Mouse (Mus musculus) myocyte (in vitro differentiated cells): Measurements from ENCODE around the gene Dnaaf3. TPM values are rescaled to one million over a fixed set of nuclear protein-coding genes. Genes with fewer than 3 reads are reported as not detected.
"Not testable (repeated sequence)": the region's sequence is repeated elsewhere in the genome, so short reads cannot be mapped to it uniquely, and the experiment has no call there.

Experiments used
- H3K27me3 ChIP-seq: one replicate; pipeline ENCODE4 v1.6.1; 2011; ENCODE audit not compliant: control insufficient read depth, insufficient read depth, insufficient read length
- H3K36me3 ChIP-seq: one replicate; pipeline ENCODE4 v1.6.1; 2011; ENCODE audit not compliant: control insufficient read depth, insufficient read depth
- H3K4me2 ChIP-seq: one replicate; pipeline ENCODE4 v1.6.1; 2011; ENCODE audit warnings: low read depth, control low read depth
- H3K4me3 ChIP-seq: one replicate; pipeline ENCODE4 v1.5.1; 2011; ENCODE audit warnings: mild to moderate bottlenecking, control low read depth, moderate library complexity
- H3K79me2 ChIP-seq: one replicate; pipeline ENCODE4 v1.6.1; 2011; ENCODE audit not compliant: control insufficient read depth, insufficient read depth
- H3ac ChIP-seq: one replicate; pipeline ENCODE4 v1.6.1; 2011; ENCODE audit not compliant: control insufficient read depth, insufficient read length
- CEBPB ChIP-seq: IDR thresholded peaks from 2 replicates; pipeline ENCODE4 v1.6.1; 2011; ENCODE audit warnings: mild to moderate bottlenecking, moderate library complexity; ENCODE audit not compliant: poor library complexity, insufficient read depth, severe bottlenecking
- E2F4 ChIP-seq: IDR thresholded peaks from one replicate; pipeline ENCODE4 v1.6.1; 2011; ENCODE audit warnings: mild to moderate bottlenecking, control low read depth, moderate library complexity; ENCODE audit not compliant: insufficient read depth
- MAX ChIP-seq: IDR thresholded peaks from one replicate; pipeline ENCODE4 v1.6.1; 2011; ENCODE audit warnings: low read depth, mild to moderate bottlenecking, control low read depth
- MYOD1 ChIP-seq, 3 experiments: IDR thresholded peaks; one replicate each; pipeline ENCODE4 v1.6.1; 2011; ENCODE audit warnings: control low read depth in 2 of 3, low read depth in 2 of 3, mild to moderate bottlenecking in 2 of 3, moderate library complexity in 1 of 3; ENCODE audit not compliant: insufficient read length in 2 of 3, control insufficient read depth in 1 of 3
- MYOG ChIP-seq, 3 experiments: IDR thresholded peaks; one replicate each; pipeline ENCODE4 v1.6.1; 2011; ENCODE audit warnings: control low read depth in 2 of 3, low read depth in 2 of 3, mild to moderate bottlenecking in 2 of 3; ENCODE audit not compliant: insufficient read length in 2 of 3, control insufficient read depth in 1 of 3, insufficient read depth in 1 of 3
- POLR2A ChIP-seq: IDR thresholded peaks from one replicate; pipeline ENCODE4 v1.6.1; 2011; ENCODE audit warnings: low read depth, mild to moderate bottlenecking, control low read depth, moderate library complexity; ENCODE audit not compliant: insufficient read length
- POLR2AphosphoS2 ChIP-seq: IDR thresholded peaks from one replicate; pipeline ENCODE4 v1.6.1; 2011; ENCODE audit warnings: low read depth, control low read depth; ENCODE audit not compliant: insufficient read length
- REST ChIP-seq: IDR thresholded peaks from one replicate; pipeline ENCODE4 v1.6.1; 2011; ENCODE audit warnings: mild to moderate bottlenecking, control low read depth, moderate library complexity; ENCODE audit not compliant: insufficient read depth, insufficient read length
- SRF ChIP-seq: IDR thresholded peaks from one replicate; pipeline ENCODE4 v1.6.1; 2011; ENCODE audit warnings: low read depth; ENCODE audit not compliant: control insufficient read depth, insufficient read length
- TCF12 ChIP-seq: IDR thresholded peaks from one replicate; pipeline ENCODE4 v1.6.1; 2011; ENCODE audit warnings: mild to moderate bottlenecking, control low read depth; ENCODE audit not compliant: poor library complexity, insufficient read depth, severe bottlenecking
- TCF3 ChIP-seq: IDR thresholded peaks from one replicate; pipeline ENCODE4 v1.6.1; 2011; ENCODE audit warnings: low read depth, control low read depth; ENCODE audit not compliant: insufficient read length
- USF1 ChIP-seq: IDR thresholded peaks from one replicate; pipeline ENCODE4 v1.6.1; 2011; ENCODE audit warnings: low read depth, mild to moderate bottlenecking, control low read depth, moderate library complexity
- polyA plus RNA-seq: library from polyadenylated mRNA; unstranded; fragments of >200 nt; fragmentation: generic; extraction: Trizol; gene quantifications from one replicate; pipeline ENCODE4 v1.2.1, GENCODE M21; 2012; ENCODE audit warnings: missing spikeins

The Dnaaf3 gene
- polyA plus RNA-seq, 1 experiment, result 2.2 TPM

DNA sequence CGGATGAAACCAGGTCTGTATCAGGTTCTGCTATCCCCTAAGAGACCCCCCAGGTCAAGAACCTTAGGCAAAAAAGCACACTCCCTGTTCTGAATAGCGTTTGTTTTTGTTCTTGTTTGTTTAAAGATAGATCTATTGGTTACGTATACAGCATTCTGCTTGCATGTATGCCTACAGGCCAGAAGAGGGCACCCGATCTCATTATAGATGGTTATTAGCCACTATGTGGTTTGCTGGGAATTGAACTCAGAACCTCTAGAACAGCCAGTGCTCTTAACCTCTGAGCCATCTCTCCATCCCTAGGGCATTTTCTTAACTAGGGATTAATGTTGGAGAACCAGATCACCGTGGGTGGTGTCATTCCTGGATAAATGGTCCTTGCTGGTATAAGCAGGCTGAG lies 9.1 kb upstream of the Dnaaf3 start:
- no peak overlapping the region for H3K4me2 ChIP-seq
- H3K27me3 ChIP-seq, result peaks cover 10% of the 10 kb centered on the region
- no peaks in the 10 kb centered on the region for H3K79me2 ChIP-seq
- no peaks in the 10 kb centered on the region for H3K36me3 ChIP-seq
- no peak overlapping the region for H3K4me3 ChIP-seq
- H3ac ChIP-seq, result no peak overlapping the region
- TF ChIP-seq TCF12 (no peak), MYOG (IDR thresholded peaks at IDR 0.05; ENCODE audit: control insufficient read depth in 1 of 3, insufficient read depth in 1 of 3, insufficient read length in 2 of 3, low read depth in 2 of 3) (no peak), E2F4 (no peak), POLR2AphosphoS2 (no peak), CEBPB (no peak), REST (no peak)

DNA sequence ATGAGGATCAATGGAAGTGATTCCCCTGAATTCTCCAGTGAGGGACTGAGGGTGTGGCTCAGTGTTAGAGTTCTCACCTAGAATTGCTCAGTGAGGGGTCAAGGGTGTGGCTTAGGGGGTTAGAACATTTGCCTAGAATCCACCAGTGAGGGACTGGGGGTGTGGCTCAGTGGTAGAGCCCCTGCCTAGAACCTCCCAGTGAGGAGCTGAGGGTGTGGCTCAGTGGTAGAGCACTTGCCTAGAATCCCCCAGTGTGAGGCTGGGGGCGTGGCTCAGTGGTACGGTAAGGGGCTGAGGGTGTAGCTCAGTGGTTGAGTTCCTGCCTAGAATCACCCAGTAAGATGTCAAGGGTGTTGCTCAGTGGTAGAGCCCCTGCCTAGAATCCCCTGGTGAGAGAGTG lies 6.8 kb upstream of the Dnaaf3 start:
- TF ChIP-seq POLR2A (no peak), MYOD1 (IDR thresholded peaks at IDR 0.05; ENCODE audit: control insufficient read depth in 1 of 3, insufficient read length in 2 of 3, low read depth in 2 of 3) (no peak), CEBPB (no peak), TCF3 (no peak), USF1 (no peak), POLR2AphosphoS2 (no peak), MAX (no peak), E2F4 (no peak), TCF12 (no peak), MYOG (IDR thresholded peaks at IDR 0.05; ENCODE audit: control insufficient read depth in 1 of 3, insufficient read depth in 1 of 3, insufficient read length in 2 of 3, low read depth in 2 of 3) (no peak), REST (no peak), SRF (no peak)
- Histone ChIP-seq H3K4me2 (no peak overlapping the region), H3K79me2 (no peaks in the 10 kb centered on the region), H3ac (no peak overlapping the region), H3K27me3 (peaks cover 10% of the 10 kb centered on the region), H3K36me3 (no peaks in the 10 kb centered on the region), H3K4me3 (no peak overlapping the region)

GRCm38 (mm10) chr7:4537181-4537580 lies 4.9 kb upstream of the Dnaaf3 start:
- no peak overlapping the region for H3ac ChIP-seq
- H3K79me2 ChIP-seq, result no peaks in the 10 kb centered on the region
- no peak overlapping the region for H3K4me2 ChIP-seq
- TF ChIP-seq SRF, result no peak
- no peak for TF ChIP-seq POLR2AphosphoS2
- TF ChIP-seq E2F4, result no peak
- TF ChIP-seq MYOD1 (IDR thresholded peaks at IDR 0.05; ENCODE audit: control insufficient read depth in 1 of 3, insufficient read length in 2 of 3, low read depth in 2 of 3), result no peak
- H3K36me3 ChIP-seq, result no peaks in the 10 kb centered on the region
- peaks cover under 1% of the 10 kb centered on the region for H3K27me3 ChIP-seq
- no peak overlapping the region for H3K4me3 ChIP-seq

DNA sequence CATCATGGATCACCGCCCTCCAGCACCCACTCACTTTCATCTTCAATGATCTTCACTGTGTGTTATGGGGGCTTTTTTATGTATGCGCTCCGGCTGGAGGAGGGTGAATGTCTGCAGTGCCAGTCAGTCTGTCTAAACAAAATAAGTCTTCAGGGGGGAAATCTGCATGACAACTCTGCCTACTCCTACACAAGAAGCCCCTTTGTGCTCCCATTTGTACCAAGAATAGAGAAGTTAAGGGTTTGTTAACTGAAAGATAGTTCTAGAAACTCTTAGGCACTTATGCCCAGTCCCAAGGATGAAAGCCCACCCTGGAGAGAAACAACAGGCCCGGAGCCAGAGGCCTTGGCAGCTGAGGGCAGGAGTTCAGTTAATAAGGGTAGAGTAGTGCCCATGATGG lies 4.1 kb upstream of the Dnaaf3 start:
- Histone ChIP-seq H3K4me2 (no peak overlapping the region), H3K27me3 (no peaks in the 10 kb centered on the region), H3K4me3 (no peak overlapping the region), H3ac (no peak overlapping the region), H3K79me2 (no peaks in the 10 kb centered on the region), H3K36me3 (no peaks in the 10 kb centered on the region)
- no peak for TF ChIP-seq POLR2AphosphoS2
- no peak for TF ChIP-seq TCF3
- TF ChIP-seq MYOG (IDR thresholded peaks at IDR 0.05; ENCODE audit: control insufficient read depth in 1 of 3, insufficient read depth in 1 of 3, insufficient read length in 2 of 3, low read depth in 2 of 3), result no peak
- no peak for TF ChIP-seq MYOD1 (IDR thresholded peaks at IDR 0.05; ENCODE audit: control insufficient read depth in 1 of 3, insufficient read length in 2 of 3, low read depth in 2 of 3)
- no peak for TF ChIP-seq E2F4
- no peak for TF ChIP-seq MAX
- no peak for TF ChIP-seq REST
- TF ChIP-seq CEBPB, result no peak
- TF ChIP-seq TCF12, result no peak

DNA sequence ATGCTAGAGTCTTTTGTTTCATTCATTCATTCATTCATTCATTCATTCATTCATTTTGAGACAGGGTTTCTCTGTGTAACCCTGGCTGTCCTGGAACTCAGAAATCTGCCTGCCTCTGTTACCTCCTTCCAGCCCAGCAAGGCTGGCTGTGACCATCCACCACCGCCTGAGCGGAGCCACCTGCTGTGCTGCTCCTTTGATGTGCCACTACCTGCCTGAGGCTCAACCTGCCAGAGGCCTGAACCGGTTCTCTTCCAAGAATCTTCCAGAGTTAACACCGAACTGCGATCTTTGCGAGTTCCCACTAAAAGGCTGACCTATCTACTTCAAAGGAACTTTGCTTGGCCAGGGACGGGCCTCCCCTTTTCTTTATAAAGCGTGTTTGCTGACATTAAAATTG lies 2.1 kb downstream of the Dnaaf3 start:
- H3ac ChIP-seq, H3K36me3 ChIP-seq, H3K27me3 ChIP-seq, H3K4me2 ChIP-seq, H3K79me2 ChIP-seq, H3K4me3 ChIP-seq: not testable (repeated sequence)

GRCm38 (mm10) chr7:4527302-4527689 lies 5.0 kb downstream of the Dnaaf3 start:
- Histone ChIP-seq H3K36me3 (no peaks in the 10 kb centered on the region), H3K4me2 (no peak overlapping the region), H3K27me3 (no peaks in the 10 kb centered on the region), H3ac (no peak overlapping the region), H3K79me2 (no peaks in the 10 kb centered on the region), H3K4me3 (no peak overlapping the region)
- TF ChIP-seq TCF3, result no peak
- no peak for TF ChIP-seq CEBPB
- TF ChIP-seq MYOG (IDR thresholded peaks at IDR 0.05; ENCODE audit: control insufficient read depth in 1 of 3, insufficient read depth in 1 of 3, insufficient read length in 2 of 3, low read depth in 2 of 3), result no peak
- TF ChIP-seq REST, result no peak
- TF ChIP-seq TCF12, result no peak
- TF ChIP-seq E2F4, result no peak
